Mouse (Mus musculus): ENCODE data around the gene Muc1.
"Not testable (repeated sequence)": the region's sequence is repeated elsewhere in the genome, so short reads cannot be mapped to it uniquely, and the experiment has no call there.

The Muc1 gene

DNA sequence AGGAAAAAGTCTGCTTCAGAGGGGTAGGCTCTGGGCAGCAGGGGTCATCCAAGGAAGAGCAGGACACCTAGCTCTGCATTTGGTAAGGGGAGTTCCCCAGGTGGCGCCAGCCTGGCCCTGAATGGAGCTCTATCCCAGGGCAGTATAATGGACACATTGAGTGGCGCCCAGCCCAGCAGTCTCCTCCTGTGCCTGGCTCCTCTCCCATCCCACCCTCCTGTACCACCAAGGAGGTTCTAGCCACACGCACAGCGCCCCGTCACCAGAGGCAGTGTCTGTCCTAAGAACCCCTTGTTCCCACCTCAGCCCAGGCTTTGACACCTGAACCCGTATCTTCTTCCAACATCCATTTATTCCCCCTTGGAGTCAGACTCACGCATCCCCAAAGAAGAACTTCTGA, 19.1 kb upstream of the Muc1 start:
- no peak for DNase-seq (ENCODE audit: low spot score)

DNA sequence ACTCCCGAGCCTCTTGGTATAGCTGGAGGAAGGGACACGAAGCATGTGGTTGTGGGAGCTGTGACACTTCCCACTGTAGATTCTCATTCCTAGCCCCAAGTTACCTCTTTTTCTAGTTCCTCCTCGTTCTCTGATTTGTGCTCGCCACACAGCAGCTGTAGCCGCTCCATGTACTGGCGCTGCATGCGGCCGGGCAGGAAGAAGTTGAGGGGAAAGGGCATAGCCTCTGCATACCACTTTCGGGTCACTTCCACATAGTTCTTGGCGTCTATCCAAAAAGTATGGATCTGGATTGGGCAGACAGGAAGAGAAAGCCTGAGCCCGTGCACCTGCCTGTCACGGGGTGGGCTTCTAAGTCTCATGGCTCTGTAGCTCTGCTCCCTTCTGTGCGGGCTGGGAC, 18.7 kb upstream of the Muc1 start:
- no peak for DNase-seq (ENCODE audit: low spot score)

DNA sequence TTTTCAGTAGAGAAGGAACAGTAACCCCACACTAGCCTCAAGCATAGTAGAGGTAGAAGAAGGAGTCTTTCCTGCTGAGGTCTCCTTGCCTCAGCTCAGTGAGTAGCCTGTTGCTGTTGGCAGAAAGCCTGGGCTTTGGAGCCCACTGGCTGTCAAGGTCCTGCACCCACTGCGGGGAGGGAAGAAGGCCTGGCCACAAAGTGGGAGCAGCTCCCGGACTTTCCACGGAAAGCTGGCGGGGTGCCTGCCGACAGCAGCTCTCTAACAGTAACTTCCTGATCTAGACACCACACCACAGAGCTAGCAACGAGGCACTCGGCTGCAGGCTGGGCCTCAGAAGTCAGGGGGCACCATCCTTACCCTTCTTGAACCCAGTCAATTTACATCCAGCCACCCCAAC, 18.1 kb upstream of the Muc1 start:
- no peak for DNase-seq (ENCODE audit: low spot score)

DNA sequence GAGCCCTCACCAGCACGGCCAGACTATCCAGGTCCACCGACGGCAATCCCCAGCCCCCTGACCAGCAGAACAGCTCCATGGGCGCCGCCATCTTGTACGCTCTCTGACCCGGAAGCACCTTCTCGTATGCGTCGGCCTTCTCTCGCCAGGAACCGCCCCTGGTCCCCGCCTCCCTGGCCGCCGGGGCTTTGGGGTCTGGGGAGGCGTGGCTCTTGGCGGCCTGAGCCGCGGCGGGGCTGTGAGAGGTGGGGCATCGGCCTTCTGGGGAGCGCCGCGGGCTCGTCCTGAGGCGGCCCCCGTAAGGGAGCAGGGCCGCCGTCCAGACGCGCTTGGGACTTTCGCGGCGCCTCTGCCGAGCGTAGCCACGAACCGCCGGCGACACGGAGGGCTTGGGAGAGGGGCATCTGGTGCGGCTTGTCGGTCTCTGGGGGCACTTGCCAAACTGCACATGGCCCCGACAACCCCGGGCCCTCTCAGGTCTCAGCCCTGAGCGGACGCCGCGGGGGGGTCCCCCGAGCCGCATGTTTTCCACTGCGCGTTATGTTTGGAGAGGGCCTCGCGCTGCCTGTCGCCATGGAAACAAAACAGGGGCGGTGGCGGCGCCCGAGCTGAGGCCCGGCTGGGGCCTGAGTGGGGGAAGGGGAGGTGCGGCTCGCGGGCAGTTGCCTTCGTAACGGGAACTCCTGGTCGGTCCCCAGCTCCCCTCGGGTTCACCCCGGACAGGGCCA, 14.9 kb upstream of the Muc1 start:
- peak; percentile 94 for DNase-seq (ENCODE audit: low spot score)

DNA sequence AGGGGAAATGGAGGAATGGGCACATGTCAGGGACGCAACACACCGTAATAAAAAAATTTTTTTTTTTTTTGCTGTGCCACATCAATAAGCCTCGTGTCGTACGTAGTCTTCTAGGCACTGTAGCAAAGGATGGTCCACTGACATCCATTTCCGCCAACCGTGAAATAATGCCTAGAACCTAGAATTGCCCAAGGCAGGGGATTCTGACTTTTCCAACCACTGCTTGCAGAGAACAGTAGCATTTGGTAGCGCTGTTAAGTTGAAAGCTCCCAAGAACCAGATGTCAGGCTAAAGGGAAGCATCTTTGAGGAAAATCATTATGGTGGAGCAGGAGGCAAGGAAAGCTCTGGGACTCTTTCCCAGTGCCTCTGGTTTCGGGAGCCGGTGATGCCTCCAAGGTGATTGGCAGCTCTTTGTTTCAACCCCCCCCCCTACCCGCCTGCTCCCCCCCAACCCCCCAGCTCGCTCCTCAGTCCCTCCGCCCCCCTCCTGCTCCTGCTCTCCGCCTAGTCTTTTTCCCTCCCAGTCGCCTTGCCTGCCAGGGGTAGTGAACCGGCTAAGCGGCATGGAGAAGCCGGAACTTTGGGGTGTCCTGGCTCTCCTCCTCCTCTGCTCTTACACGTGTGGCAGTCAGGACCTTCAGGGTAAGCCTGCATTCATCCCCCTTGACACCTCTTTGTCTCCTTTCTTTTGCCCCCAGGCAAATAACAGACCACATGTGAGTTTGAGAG, 14.0 kb upstream of the Muc1 start, which contains the start of gene Thbs3:
Thbs3 (plus strand) TSS at position 500 of the 731 bp plus-strand sequence.
- DNase-seq (ENCODE audit: low spot score) = no peak

DNA sequence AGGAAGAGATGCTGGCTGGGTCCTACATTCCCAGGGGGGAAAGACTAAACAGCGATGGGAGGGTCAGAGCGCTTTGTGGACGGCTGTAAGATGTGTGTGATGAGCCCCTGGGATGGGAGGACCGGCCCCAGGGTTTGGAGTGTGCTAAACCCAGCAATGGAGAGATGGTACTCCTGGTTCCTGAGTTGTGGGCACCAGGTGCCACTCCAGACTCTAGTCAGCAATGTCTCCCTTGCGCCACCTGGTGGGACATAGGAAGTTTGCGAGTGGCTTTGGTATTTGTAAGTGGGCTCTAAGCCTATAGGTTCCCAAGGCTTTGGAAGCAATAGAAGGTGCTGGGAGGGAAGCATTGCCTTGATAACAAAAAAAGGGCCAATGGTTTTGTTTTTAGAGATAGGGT, 13.0 kb upstream of the Muc1 start:
- peak; percentile 75 for DNase-seq (ENCODE audit: low spot score)

DNA sequence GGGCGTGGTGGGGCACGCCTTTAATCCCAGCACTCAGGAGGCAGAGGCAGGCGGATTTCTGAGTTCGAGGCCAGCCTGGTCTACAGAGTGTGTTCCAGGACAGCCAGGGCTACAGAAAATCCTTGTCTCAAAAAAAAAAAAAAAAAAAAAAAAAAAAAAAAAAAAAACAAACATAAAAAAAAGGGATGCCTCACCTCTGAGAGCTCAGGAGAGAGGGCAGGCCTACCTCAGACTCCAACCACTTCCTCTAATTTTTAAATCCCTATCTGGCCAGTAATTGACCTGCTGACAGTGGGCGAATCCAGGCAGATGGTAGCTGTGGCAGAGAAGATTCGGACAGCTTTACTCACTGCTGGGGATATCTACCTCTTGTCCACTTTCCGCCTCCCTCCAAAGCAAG, 12.4 kb upstream of the Muc1 start:
- not testable (repeated sequence) for DNase-seq (ENCODE audit: low spot score)

DNA sequence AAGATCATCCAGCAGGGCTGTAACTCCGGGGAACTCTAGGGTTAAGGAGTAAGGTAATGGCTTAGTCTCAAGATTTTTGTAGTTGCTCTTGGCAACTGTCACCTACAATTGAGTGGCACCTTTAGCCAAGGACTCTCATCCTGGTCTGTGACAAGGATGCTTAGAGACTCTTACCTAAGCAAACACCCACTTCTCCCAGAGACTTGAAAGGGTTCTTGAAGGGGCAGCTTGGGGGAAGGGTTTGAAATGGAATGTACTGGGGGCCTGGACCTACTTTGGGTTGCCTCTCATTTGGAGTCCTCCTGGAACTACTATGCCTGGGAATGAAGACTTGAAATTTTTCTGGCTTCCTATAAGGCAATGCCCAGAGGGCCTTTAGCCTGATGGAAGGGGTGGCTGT, 10.6 kb upstream of the Muc1 start:
- DNase-seq (ENCODE audit: low spot score) = no peak

DNA sequence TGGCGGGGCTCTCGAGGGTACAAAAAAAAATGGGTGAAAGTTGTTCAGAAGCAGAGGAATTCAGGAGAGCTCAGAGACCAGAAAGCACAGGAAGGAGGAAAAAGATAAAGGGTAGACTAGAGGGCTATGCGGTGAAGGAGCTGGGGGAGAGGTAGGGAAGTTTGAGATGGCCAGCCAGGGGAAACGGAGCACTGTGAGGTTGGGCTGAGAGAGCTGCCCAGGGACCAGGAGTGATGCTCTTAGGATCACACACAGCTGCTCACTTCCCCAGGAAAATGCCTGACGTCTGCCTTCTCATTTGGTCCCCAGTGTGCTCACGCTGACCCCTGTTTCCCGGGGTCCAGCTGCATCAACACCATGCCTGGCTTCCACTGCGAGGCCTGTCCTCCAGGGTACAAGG, 9.3 kb upstream of the Muc1 start:
- DNase-seq (ENCODE audit: low spot score) = no peak

DNA sequence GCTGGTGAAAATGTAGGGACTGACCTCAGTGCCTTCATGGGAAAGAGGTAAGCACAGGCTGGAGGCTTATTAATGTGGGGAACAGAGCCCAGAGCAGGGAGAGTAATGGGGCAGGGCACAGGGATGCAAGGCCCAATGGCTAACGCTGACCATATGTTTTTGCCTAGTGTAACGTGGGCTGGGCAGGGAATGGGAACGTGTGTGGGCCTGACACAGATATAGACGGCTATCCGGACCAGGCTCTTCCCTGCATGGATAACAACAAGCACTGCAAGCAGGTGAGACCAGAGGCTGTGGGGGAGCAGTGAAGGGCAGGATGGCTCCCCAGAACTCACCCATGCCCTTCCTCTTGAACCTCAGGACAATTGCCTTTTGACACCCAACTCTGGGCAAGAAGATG, 7.7 kb upstream of the Muc1 start:
- no peak for DNase-seq (ENCODE audit: low spot score)

DNA sequence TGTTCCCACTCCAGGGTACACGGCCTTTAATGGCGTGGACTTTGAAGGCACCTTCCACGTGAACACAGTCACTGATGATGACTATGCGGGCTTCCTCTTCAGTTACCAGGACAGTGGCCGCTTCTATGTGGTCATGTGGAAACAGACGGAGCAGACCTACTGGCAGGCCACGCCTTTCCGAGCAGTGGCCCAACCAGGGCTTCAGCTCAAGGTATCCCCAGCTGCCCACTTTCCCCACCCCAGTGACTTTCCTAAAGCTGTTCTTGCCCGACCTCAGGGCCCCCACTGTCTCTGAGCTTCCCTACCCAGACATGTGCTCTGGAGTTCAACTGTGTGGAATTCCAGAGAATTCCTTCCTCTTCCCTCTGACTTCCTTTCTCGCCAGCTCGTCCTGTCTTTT, 4.1 kb upstream of the Muc1 start:
- no peak for DNase-seq (ENCODE audit: low spot score)

DNA sequence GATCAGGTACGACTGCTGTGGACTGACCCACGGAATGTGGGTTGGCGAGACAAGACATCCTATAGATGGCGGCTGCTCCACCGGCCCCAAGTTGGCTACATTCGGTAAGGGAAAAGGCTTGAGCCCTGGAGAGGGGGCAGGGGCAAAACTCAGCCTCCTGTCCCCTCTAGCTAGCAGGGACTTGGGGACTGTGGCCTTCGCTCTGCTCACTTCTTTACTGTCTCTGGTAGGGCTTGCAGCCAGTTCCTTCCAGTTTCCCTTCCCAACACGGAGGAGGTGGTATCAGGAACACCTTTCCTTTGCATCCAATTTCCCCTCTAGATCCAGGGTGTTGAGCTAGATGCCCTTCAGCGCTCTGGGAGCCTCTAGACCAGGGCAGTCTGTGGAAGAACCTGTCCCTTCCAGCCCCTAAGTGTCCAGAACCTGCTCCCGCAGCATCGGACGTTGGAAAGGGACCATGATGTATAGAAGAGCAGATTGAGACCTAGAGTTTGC, 3.5 kb upstream of the Muc1 start:
- DNase-seq (ENCODE audit: low spot score) = no peak

DNA sequence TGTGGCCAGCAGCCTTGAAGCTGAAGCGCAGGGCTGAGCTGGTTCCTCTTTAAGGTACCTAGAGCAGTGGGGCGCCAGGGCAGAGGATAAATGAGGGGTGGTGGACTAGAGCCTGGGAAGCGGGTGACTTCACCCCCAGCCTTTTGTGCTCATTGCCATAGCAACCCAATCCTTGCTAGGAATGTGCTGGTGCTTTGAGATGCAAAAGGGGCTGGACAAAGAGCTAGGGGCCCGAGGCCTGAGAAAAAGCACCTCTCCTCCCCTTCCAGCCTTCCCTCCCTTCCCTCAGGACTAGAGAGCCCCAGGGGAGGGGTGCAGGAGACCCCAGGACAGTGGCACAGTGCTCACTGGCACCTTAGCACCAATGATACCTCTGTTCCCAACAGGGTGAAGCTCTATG, 2.9 kb upstream of the Muc1 start:
- no peak for DNase-seq (ENCODE audit: low spot score)

DNA sequence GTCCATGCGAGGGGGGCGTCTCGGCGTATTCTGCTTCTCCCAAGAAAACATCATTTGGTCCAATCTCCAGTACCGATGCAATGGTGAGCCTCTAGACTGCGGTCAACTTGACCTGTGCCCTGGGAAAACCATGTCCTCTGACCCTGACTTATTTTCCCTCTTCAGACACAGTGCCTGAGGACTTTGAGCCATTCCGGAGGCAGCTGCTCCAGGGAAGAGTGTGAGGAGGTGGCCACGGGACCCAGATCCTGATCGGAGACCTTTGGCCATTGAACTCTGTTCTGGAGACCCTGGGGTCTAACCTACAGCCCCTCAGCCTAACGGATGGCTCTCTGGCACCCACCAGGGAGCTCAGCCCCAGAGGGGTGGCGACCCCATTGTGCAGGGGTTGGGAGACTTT, 2.5 kb upstream of the Muc1 start:
- DNase-seq (ENCODE audit: low spot score) = no peak

DNA sequence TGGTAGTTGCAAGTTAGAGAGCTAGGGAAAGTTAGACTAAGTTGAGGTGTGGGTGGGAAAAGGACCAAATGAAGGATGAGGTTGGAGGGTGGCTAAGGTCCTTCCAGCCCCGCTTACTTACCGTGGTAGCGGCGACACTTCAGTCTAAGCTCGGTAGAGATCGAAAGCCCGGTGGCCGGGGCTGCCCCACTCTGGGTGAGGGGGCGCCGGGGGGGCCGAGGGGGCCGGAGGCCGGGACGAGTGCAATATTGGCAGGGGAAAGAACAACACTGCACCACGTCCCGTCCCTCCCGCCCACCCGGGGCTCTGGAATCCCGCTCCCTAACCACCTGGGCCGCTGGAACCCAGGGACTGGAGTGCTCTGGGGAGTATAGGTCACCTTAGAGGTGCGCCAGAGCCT, 2.0 kb upstream of the Muc1 start, which contains the start of gene Mtx1:
Mtx1 (minus strand) TSS at position 189 of the 400 bp plus-strand sequence.
- no peak for DNase-seq (ENCODE audit: low spot score)

DNA sequence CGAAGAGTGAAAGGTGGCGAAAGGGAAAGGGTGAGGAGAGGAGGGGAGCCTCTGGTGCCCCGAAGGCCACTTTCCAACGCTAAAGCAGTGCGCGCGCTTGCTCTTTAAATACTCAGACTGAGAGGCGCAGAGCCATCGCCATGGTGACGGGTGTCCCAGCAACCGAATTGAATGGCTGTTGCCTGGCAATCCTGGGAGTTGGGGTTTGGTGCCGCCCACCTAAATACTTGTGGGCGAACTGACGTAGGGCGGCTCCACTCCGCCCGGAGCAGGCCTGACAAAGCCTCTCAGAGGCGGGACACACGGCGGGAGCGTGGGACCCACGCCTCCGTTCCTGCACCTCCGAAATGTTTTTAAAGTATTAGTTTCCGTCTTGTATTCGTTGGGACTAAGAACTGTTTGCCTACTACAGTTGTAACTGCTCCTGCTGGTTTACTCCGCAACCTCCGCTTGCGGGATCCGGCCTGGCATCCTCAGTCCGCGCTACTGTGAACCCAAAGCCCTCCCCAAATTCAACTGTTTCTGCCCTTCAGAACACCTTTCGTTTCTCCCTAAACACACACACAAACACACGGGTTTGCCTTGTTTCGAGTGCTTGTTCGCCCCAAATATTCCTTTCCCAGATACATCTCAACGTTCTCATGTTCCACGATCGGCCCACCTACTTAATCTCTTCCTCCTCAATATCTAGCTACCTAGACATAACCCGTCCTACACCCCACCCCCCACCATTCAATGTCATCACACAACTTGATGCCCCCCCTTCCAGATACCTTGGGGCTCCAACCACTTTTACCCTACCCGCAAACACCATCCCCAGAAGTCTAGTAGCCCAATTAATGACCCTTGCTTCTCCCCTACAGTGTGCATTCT, 1.3 kb upstream of the Muc1 start:
- peak; percentile 88 for DNase-seq (ENCODE audit: low spot score)

DNA sequence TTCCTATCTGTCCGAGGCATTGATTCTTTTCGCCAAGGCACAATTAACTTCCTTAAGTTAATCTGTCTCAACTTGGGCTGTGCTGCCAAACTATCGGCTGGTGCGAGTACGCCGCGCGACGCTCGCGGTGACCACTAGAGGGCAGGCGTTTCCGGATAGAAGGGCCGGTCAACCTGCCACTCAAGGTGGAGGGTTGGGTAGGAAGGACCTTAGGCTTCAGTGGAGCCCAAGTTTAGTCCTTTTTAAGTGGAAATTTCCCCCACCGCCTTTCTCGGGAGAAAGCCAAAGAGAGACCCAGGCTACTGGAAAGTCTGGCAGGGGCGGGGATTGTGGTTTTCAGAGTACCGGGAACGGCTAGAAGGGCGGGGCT, 692 bp upstream of the Muc1 start:
- peak; percentile 89 for DNase-seq (ENCODE audit: low spot score)

DNA sequence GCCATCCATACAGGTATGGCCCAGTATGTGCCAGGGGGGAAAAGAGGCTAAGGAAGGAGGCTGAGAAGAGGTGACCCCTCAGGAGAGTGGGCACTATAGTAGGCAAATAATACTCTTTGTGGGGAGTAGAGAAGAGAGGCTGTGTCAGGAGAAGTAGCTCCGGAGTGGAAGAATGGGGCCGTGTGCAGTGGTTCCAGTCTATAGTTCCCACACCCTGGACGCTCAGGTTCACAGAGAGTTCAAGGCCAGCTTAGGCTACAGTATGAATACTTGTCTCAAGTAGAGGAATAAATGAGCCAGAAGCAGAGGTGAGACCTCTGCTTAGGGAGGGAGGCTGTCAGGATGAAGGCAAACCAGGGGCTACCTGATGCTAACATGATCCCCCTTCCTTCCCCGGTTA, 419 bp downstream of the Muc1 start:
- no peak for DNase-seq (ENCODE audit: low spot score)

DNA sequence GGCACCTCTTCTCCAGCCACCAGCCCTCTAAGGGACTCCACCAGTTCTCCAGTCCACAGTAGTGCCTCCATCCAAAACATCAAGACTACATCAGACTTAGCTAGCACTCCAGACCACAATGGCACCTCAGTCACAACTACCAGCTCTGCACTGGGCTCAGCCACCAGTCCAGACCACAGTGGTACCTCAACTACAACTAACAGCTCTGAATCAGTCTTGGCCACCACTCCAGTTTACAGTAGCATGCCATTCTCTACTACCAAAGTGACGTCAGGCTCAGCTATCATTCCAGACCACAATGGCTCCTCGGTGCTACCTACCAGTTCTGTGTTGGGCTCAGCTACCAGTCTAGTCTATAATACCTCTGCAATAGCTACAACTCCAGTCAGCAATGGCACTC, 1.7 kb downstream of the Muc1 start:
- no peak for DNase-seq (ENCODE audit: low spot score)

DNA sequence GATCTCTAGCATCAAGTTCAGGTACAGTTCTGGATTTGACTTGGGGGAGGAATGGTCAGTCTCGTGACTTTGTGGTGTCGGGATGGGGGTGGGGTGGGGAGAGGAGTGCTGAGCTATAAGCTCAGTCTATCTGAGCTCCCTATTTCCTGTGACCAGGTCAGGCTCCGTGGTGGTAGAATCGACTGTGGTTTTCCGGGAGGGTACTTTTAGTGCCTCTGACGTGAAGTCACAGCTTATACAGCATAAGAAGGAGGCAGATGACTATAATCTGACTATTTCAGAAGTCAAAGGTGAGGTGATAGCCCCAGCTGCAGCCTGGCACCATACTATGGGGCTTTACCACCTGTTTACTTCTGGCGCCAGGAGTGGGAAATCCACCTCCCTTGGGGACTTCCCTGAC, 2.5 kb downstream of the Muc1 start:
- DNase-seq (ENCODE audit: low spot score) = no peak

DNA sequence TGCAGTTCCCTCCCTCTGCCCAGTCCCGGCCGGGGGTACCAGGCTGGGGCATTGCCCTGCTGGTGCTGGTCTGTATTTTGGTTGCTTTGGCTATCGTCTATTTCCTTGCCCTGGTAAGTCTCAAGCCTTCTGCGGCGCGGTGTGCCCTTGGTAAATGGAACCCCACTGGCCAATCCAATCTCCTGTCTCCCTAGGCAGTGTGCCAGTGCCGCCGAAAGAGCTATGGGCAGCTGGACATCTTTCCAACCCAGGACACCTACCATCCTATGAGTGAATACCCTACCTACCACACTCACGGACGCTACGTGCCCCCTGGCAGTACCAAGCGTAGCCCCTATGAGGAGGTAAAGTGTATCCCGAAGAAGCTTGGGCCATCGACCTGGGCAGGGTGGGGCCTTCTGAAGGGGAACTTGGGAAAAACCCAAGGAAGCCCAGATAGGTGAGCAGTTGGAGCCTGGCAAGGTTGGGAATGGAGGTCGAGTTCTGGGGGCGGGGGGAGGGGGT, 3.0 kb downstream of the Muc1 start:
- DNase-seq (ENCODE audit: low spot score) = no peak

DNA sequence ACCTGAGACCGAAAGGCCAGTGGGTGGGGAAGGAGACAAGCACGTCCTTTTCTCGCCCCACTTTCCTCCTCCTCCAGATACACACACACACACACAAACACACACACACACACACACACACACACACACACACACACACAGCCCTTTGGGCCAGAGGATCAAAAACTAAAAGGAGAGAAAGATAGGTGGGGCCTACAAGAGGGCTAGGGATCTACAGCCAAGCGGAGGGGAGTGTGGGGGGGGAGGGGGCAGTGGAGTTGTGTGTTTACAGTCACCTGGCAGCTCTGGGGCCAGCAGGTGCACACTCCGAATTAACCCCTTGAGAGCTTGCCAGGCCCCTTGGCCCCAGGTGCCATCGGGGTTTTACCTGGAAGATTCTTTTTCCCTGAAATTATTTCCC, 3.8 kb downstream of the Muc1 start:
- no peak for DNase-seq (ENCODE audit: low spot score)

All from ovary, postnatal 36 days (tissue).